Mouse (Mus musculus) MEL (cell line): ENCODE measurements at regions not wholly inside any gene's neighbourhood (a gene's known extent, or its start where the extent isn't known, plus 50 kb on each side); places are given as distances from the start of the nearest gene placed in this dataset.

Experiments
- DNase-seq: peaks from one replicate; pipeline ENCODE4 v3.0.0; 2011; ENCODE audit warnings: low read depth, low spot score
- H3K27ac ChIP-seq: 2 replicates; pipeline ENCODE4 v1.5.1; 2012; ENCODE audit warnings: low read depth, mild to moderate bottlenecking, control low read depth, low read length, moderate library complexity; ENCODE audit not compliant: control insufficient read depth
- H3K27me3 ChIP-seq, 2 experiments: fragments of 150-350 bp in 1 of 2; sonication (generic) in 1 of 2; 2 replicates each; pipeline ENCODE4 v1.6.1; 2012; ENCODE audit warnings: low read length in 2 of 2, mild to moderate bottlenecking in 2 of 2, improper control_type of control experiment in 1 of 2, moderate library complexity in 1 of 2; ENCODE audit not compliant: insufficient read depth in 2 of 2, control insufficient read depth in 1 of 2
- H3K36me3 ChIP-seq, 2 experiments: 2 replicates each; pipeline ENCODE4 v1.6.1; 2012 to 2014; ENCODE audit warnings: low read length in 2 of 2, improper control_type of control experiment in 1 of 2, inconsistent platforms in 1 of 2, mild to moderate bottlenecking in 1 of 2; ENCODE audit not compliant: insufficient read depth in 2 of 2, control insufficient read depth in 1 of 2
- H3K4me1 ChIP-seq, 2 experiments: fragments of 150-350 bp in 1 of 2; sonication (generic) in 1 of 2; 2 replicates each; pipeline ENCODE4 v1.6.1; 2012; ENCODE audit warnings: low read length in 2 of 2, improper control_type of control experiment in 1 of 2, mild to moderate bottlenecking in 1 of 2; ENCODE audit not compliant: insufficient read depth in 2 of 2, control insufficient read depth in 1 of 2
- H3K4me3 ChIP-seq, 2 experiments: fragments of 150-350 bp in 1 of 2; sonication (generic) in 1 of 2; 2 replicates each; pipeline ENCODE4 v1.5.1; 2012; ENCODE audit warnings: low read depth in 2 of 2, low read length in 2 of 2, mild to moderate bottlenecking in 2 of 2, moderate library complexity in 2 of 2, control low read depth in 1 of 2, improper control_type of control experiment in 1 of 2; ENCODE audit not compliant: control insufficient read depth in 1 of 2, insufficient read depth in 1 of 2
- H3K79me2 ChIP-seq: 2 replicates; pipeline ENCODE4 v1.6.1; 2012; ENCODE audit warnings: mild to moderate bottlenecking, low read length, moderate library complexity; ENCODE audit not compliant: control insufficient read depth, poor library complexity, insufficient read depth
- H3K9ac ChIP-seq: 2 replicates; pipeline ENCODE4 v1.6.1; 2012; ENCODE audit warnings: low read depth, mild to moderate bottlenecking, control low read depth, low read length, moderate library complexity; ENCODE audit not compliant: control insufficient read depth, poor library complexity, severe bottlenecking
- H3K9me3 ChIP-seq: fragments of 150-350 bp; sonication (generic); replicated peaks from 2 replicates; pipeline ENCODE4 v1.6.1; 2012; ENCODE audit warnings: mild to moderate bottlenecking, low read length, improper control_type of control experiment, moderate library complexity; ENCODE audit not compliant: insufficient read depth
- CHD1 ChIP-seq: IDR thresholded peaks from 2 replicates; pipeline ENCODE4 v1.6.1; 2012; ENCODE audit warnings: low read depth, mild to moderate bottlenecking, inconsistent platforms, low read length, improper control_type of control experiment
- CTCF ChIP-seq, 3 experiments: IDR thresholded peaks in 2 of 3; conservative IDR thresholded peaks in 1 of 3; 2 replicates each; pipeline ENCODE4 v1.5.1; 2011 to 2012; ENCODE audit warnings: low read length in 3 of 3, low read depth in 2 of 3, mild to moderate bottlenecking in 2 of 3, improper control_type of control experiment in 1 of 3, inconsistent platforms in 1 of 3, mixed read lengths in 1 of 3, moderate library complexity in 1 of 3; ENCODE audit not compliant: control insufficient read depth in 1 of 3, insufficient read depth in 1 of 3, poor library complexity in 1 of 3, severe bottlenecking in 1 of 3
- ELF1 ChIP-seq: IDR thresholded peaks from 2 replicates; pipeline ENCODE4 v1.6.1; 2014; ENCODE audit warnings: low read depth, mild to moderate bottlenecking, inconsistent platforms, low read length, improper control_type of control experiment, moderate library complexity
- EP300 ChIP-seq, 2 experiments: IDR thresholded peaks; 2 replicates each; pipeline ENCODE4 v1.6.1; 2011; ENCODE audit warnings: improper control_type of control experiment in 2 of 2, low read length in 2 of 2, low read depth in 1 of 2, mild to moderate bottlenecking in 1 of 2
- ETS1 ChIP-seq: IDR thresholded peaks from 2 replicates; pipeline ENCODE4 v1.6.1; 2012; ENCODE audit warnings: low read depth, mild to moderate bottlenecking, inconsistent platforms, low read length, improper control_type of control experiment, moderate library complexity
- GABPA ChIP-seq: IDR thresholded peaks from 2 replicates; pipeline ENCODE4 v1.6.1; 2012; ENCODE audit warnings: low read depth, mild to moderate bottlenecking, inconsistent platforms, low read length, improper control_type of control experiment, moderate library complexity
- HCFC1 ChIP-seq: IDR thresholded peaks from 2 replicates; pipeline ENCODE4 v1.6.1; 2012; ENCODE audit warnings: low read depth, mild to moderate bottlenecking, inconsistent platforms, low read length, improper control_type of control experiment, moderate library complexity
- MAFK ChIP-seq: IDR thresholded peaks from 2 replicates; pipeline ENCODE4 v1.6.1; 2011; ENCODE audit warnings: low read depth, mild to moderate bottlenecking, low read length, improper control_type of control experiment, borderline replicate concordance
- MAX ChIP-seq: IDR thresholded peaks from 2 replicates; pipeline ENCODE4 v1.6.1; 2011; ENCODE audit warnings: low read length, improper control_type of control experiment
- MEF2A ChIP-seq: IDR thresholded peaks from 2 replicates; pipeline ENCODE4 v1.6.1; 2014; ENCODE audit warnings: low read depth, mild to moderate bottlenecking, inconsistent platforms, low read length, improper control_type of control experiment; ENCODE audit not compliant: poor library complexity, insufficient replicate concordance, severe bottlenecking; ENCODE audit errors: extremely low read depth
- MYB ChIP-seq: IDR thresholded peaks from 2 replicates; pipeline ENCODE4 v1.6.1; 2011; ENCODE audit warnings: mild to moderate bottlenecking, low read depth, low read length, improper control_type of control experiment
- MYC ChIP-seq: IDR thresholded peaks from 2 replicates; pipeline ENCODE4 v1.6.1; 2011; ENCODE audit warnings: low read depth, mild to moderate bottlenecking, low read length, improper control_type of control experiment, moderate library complexity
- NELFE ChIP-seq: IDR thresholded peaks from 2 replicates; pipeline ENCODE4 v1.6.1; 2011; ENCODE audit warnings: low read depth, low read length, improper control_type of control experiment
- NRF1 ChIP-seq: IDR thresholded peaks from 2 replicates; pipeline ENCODE4 v1.6.1; 2014; ENCODE audit warnings: low read depth, mild to moderate bottlenecking, inconsistent platforms, low read length, improper control_type of control experiment, moderate library complexity; ENCODE audit not compliant: poor library complexity, insufficient read depth, severe bottlenecking
- POLR2A ChIP-seq, 2 experiments: IDR thresholded peaks; 2 replicates each; pipeline ENCODE4 v1.6.1; 2011 to 2012; ENCODE audit warnings: low read length in 2 of 2, mild to moderate bottlenecking in 2 of 2, control low read depth in 1 of 2, improper control_type of control experiment in 1 of 2, low read depth in 1 of 2, moderate library complexity in 1 of 2; ENCODE audit not compliant: control insufficient read depth in 1 of 2, insufficient read depth in 1 of 2, poor library complexity in 1 of 2
- POLR2AphosphoS2 ChIP-seq: IDR thresholded peaks from 2 replicates; pipeline ENCODE4 v1.6.1; 2011; ENCODE audit warnings: low read length, improper control_type of control experiment
- RAD21 ChIP-seq: IDR thresholded peaks from 2 replicates; pipeline ENCODE4 v1.6.1; 2011; ENCODE audit warnings: mild to moderate bottlenecking, low read depth, low read length, improper control_type of control experiment
- SIN3A ChIP-seq: IDR thresholded peaks from 2 replicates; pipeline ENCODE4 v1.6.1; 2012; ENCODE audit warnings: low read length, improper control_type of control experiment, inconsistent platforms
- SMC3 ChIP-seq: IDR thresholded peaks from 2 replicates; pipeline ENCODE4 v1.6.1; 2011; ENCODE audit warnings: low read depth, low read length, improper control_type of control experiment
- TAL1 ChIP-seq: IDR thresholded peaks from 2 replicates; pipeline ENCODE4 v1.6.1; 2012; ENCODE audit warnings: mild to moderate bottlenecking, inconsistent platforms, low read length, moderate library complexity, mixed read lengths
- TBP ChIP-seq: IDR thresholded peaks from 2 replicates; pipeline ENCODE4 v1.8.0; 2011; ENCODE audit warnings: low read depth, low read length, improper control_type of control experiment
- TCF12 ChIP-seq: IDR thresholded peaks from 2 replicates; pipeline ENCODE4 v1.6.1; 2014; ENCODE audit warnings: low read depth, mild to moderate bottlenecking, inconsistent platforms, low read length, improper control_type of control experiment, moderate library complexity
- UBTF ChIP-seq: IDR thresholded peaks from 2 replicates; pipeline ENCODE4 v1.6.1; 2012; ENCODE audit warnings: low read depth, mild to moderate bottlenecking, inconsistent platforms, low read length, improper control_type of control experiment, moderate library complexity, borderline replicate concordance; ENCODE audit not compliant: insufficient read depth
- USF1 ChIP-seq: IDR thresholded peaks from 2 replicates; pipeline ENCODE4 v1.6.1; 2014; ENCODE audit warnings: low read depth, mild to moderate bottlenecking, inconsistent platforms, low read length, improper control_type of control experiment, moderate library complexity
- ZC3H11A ChIP-seq: IDR thresholded peaks from 2 replicates; pipeline ENCODE4 v1.6.1; 2012; ENCODE audit warnings: low read depth, mild to moderate bottlenecking, inconsistent platforms, low read length, improper control_type of control experiment
- ZMIZ1 ChIP-seq: IDR thresholded peaks from 2 replicates; pipeline ENCODE4 v1.6.1; 2012; ENCODE audit warnings: low read depth, mild to moderate bottlenecking, inconsistent platforms, low read length, improper control_type of control experiment, moderate library complexity
- ZNF384 ChIP-seq: IDR thresholded peaks from 2 replicates; pipeline ENCODE4 v1.6.1; 2012; ENCODE audit warnings: low read depth, mild to moderate bottlenecking, inconsistent platforms, low read length, improper control_type of control experiment

- Histone ChIP-seq H3K27ac (no peak overlapping the region), H3K9me3 (no peaks in the 10 kb centered on the region), H3K9ac (no peak overlapping the region), H3K4me3 (no peak overlapping the region), H3K36me3 (no peaks in the 10 kb centered on the region), H3K79me2 (no peaks in the 10 kb centered on the region), H3K27me3 (no peaks in the 10 kb centered on the region), H3K4me1 (no peaks in the 10 kb centered on the region)
- no peak for TF ChIP-seq TCF12
- no peak for TF ChIP-seq USF1
- no peak for TF ChIP-seq MYC
- no peak for TF ChIP-seq EP300 (IDR thresholded peaks at IDR 0.05; ENCODE audit: low read depth in 1 of 2, low read length in 2 of 2)
- no peak for TF ChIP-seq POLR2AphosphoS2
- no peak for TF ChIP-seq MEF2A
- no peak for TF ChIP-seq RAD21
- TF ChIP-seq SMC3: no peak
- no peak for TF ChIP-seq MYB
- TF ChIP-seq HCFC1: no peak
- TF ChIP-seq MAX: no peak
- no peak for TF ChIP-seq NELFE
- no peak for TF ChIP-seq ZC3H11A
- no peak for TF ChIP-seq UBTF
- no peak for TF ChIP-seq MAFK
- TF ChIP-seq ZNF384: no peak
- DNase-seq: no peak
Observed at GRCm38 (mm10) chr14:120165496-120166045, 109.9 kb upstream of the Mbnl2 start.

- DNase-seq: no peak
- Histone ChIP-seq H3K27ac (no peak overlapping the region), H3K4me3 (no peak overlapping the region), H3K9me3 (no peaks in the 10 kb centered on the region)
- TF ChIP-seq ZMIZ1 (no peak), ZC3H11A (no peak), HCFC1 (no peak), POLR2AphosphoS2 (no peak), SIN3A (no peak), CHD1 (no peak), NELFE (no peak), EP300 (IDR thresholded peaks at IDR 0.05; ENCODE audit: low read depth in 1 of 2, low read length in 2 of 2) (no peak), TBP (no peak), MAFK (no peak), NRF1 (no peak), ETS1 (no peak), ELF1 (no peak), USF1 (no peak), POLR2A (IDR thresholded peaks at IDR 0.05; ENCODE audit: control insufficient read depth in 1 of 2, insufficient read depth in 1 of 2, low read depth in 1 of 2, low read length in 2 of 2, poor library complexity in 1 of 2) (no peak), TAL1 (no peak), GABPA (no peak), MYB (no peak), MAX (no peak), CTCF (IDR thresholded peaks at IDR 0.05 in 2 of 3, conservative IDR thresholded peaks at IDR 0.05 in 1 of 3; ENCODE audit: control insufficient read depth in 1 of 3, insufficient read depth in 1 of 3, low read depth in 2 of 3, low read length in 3 of 3, poor library complexity in 1 of 3, severe bottlenecking in 1 of 3) (no peak)
- TF ChIP-seq, all 39 proteins: peak for 0
- H3K4me1 ChIP-seq: no peaks in the 10 kb centered on the region
- H3K36me3 ChIP-seq: no peaks in the 10 kb centered on the region
- no peaks in the 10 kb centered on the region for H3K27me3 ChIP-seq
- H3K79me2 ChIP-seq: no peaks in the 10 kb centered on the region
- H3K9ac ChIP-seq: no peak overlapping the region
Observed at GRCm38 (mm10) chr14:120170733-120171132, 104.7 kb upstream of the Mbnl2 start.
